In genomic region chr12:13269570-13270390, GRCm38 (mm10) we compare ENCODE assay signal across 8 mouse cellular contexts. TPM values are rescaled to one million over a fixed set of nuclear protein-coding genes. Genes with fewer than 3 reads are reported as not detected.
A peak's percentile ranks its signal among the peaks of the same experiment; 100 is the strongest.
DNase-seq lines count a peak whose midpoint lies in the region; ATAC-seq and TF ChIP-seq lines count a peak whose summit lies in the region.

No protein-coding gene starts in this region.

- peak overlapping the region; percentile 74 for H3K4me2 ChIP-seq in forebrain, embryonic 13.5 days
- peak overlapping the region; percentile 86 for H3K4me2 ChIP-seq in liver, embryonic 11.5 days
- H3K4me2 ChIP-seq in stomach, postnatal 0 days (replicated peaks; ENCODE audit: low read depth), result peak overlapping the region; percentile 72

- 47% methylated on average over 16 of the region's 16 CpGs for WGBS in forebrain, embryonic 13.5 days
- WGBS in liver, embryonic 11.5 days, result 44% methylated on average over 16 of the region's 16 CpGs
- WGBS in stomach, postnatal 0 days, result 42% methylated on average over 16 of the region's 16 CpGs

- peaks cover 19% of the 10 kb centered on the region for H3K4me1 ChIP-seq in forebrain, embryonic 13.5 days
- H3K4me1 ChIP-seq in liver, embryonic 11.5 days (replicated peaks; ENCODE audit: control insufficient read depth, insufficient read depth, low read length), result peaks cover 9% of the 10 kb centered on the region
- no peaks in the 10 kb centered on the region for H3K4me1 ChIP-seq in stomach, postnatal 0 days (replicated peaks; ENCODE audit: control insufficient read depth, insufficient read depth)

- no peak for DNase-seq in frontal cortex, adult 2 months (ENCODE audit: extremely low spot score in 1 of 2, low spot score in 1 of 2)
- peak; percentile 10 for DNase-seq in ES-CJ7 (ENCODE audit: low read depth, low spot score)
- no peak for DNase-seq in liver, embryonic 11.5 days (ENCODE audit: low spot score)
- DNase-seq in stomach, postnatal 0 days (ENCODE audit: low spot score), result no peak
- DNase-seq in gastrocnemius, postnatal 25 days, result no peak

- no peak overlapping the region for H3K27ac ChIP-seq in forebrain, embryonic 13.5 days
- no peak overlapping the region for H3K27ac ChIP-seq in liver, embryonic 11.5 days (ENCODE audit: low read depth, low read length)
- no peak overlapping the region for H3K27ac ChIP-seq in stomach, postnatal 0 days (replicated peaks)

- no peaks in the 10 kb centered on the region for H3K9me3 ChIP-seq in forebrain, embryonic 13.5 days (replicated peaks)
- H3K9me3 ChIP-seq in liver, embryonic 11.5 days (ENCODE audit: control insufficient read depth, low read length), result no peaks in the 10 kb centered on the region
- no peaks in the 10 kb centered on the region for H3K9me3 ChIP-seq in stomach, postnatal 0 days (ENCODE audit: control insufficient read depth, low read length)

- peak overlapping the region; percentile 86 for H3K4me3 ChIP-seq in forebrain, embryonic 13.5 days
- peak overlapping the region; percentile 72 for H3K4me3 ChIP-seq in liver, embryonic 11.5 days (ENCODE audit: low read depth, low read length)
- peak overlapping the region; percentile 95 for H3K4me3 ChIP-seq in stomach, postnatal 0 days (ENCODE audit: low read depth, low read length)

- H3K36me3 ChIP-seq in forebrain, embryonic 13.5 days (ENCODE audit: poor library complexity, severe bottlenecking), result peaks cover 4% of the 10 kb centered on the region; the same call in 1 of the 2 replicates
- no peaks in the 10 kb centered on the region; the same call in 1 of the 2 replicates for H3K36me3 ChIP-seq in liver, embryonic 11.5 days (ENCODE audit: control insufficient read depth, insufficient read depth, low read length)
- no peaks in the 10 kb centered on the region for H3K36me3 ChIP-seq in stomach, postnatal 0 days (ENCODE audit: control insufficient read depth, insufficient read depth, low read length)

- TF ChIP-seq CTCF in stomach, postnatal 0 days (IDR thresholded peaks at IDR 0.05; ENCODE audit: low read depth), result no peak

- H3K9ac ChIP-seq in forebrain, embryonic 13.5 days, result peak overlapping the region; percentile 80
- peak overlapping the region; percentile 75 for H3K9ac ChIP-seq in liver, embryonic 11.5 days (ENCODE audit: low read depth, low read length)
- H3K9ac ChIP-seq in stomach, postnatal 0 days (ENCODE audit: low read length), result peak overlapping the region; percentile 80

- TF ChIP-seq EP300 in stomach, postnatal 0 days (optimal IDR thresholded peaks at IDR 0.05), result no peak

- peak; percentile 43; the same call in 1 of the 2 replicates for ATAC-seq in frontal cortex, adult (ENCODE audit: low TSS enrichment)
- ATAC-seq in forebrain, embryonic 13.5 days, result peak; percentile 52
- peak; percentile 57 for ATAC-seq in liver, embryonic 11.5 days (replicated peaks; ENCODE audit: low FRiP score)
- peak; percentile 39 for ATAC-seq in stomach, postnatal 0 days (ENCODE audit: low FRiP score, low TSS enrichment)
- ATAC-seq in activated CD4-positive, CD25-positive, alpha-beta regulatory T cell, adult 4 months, result no peak

- no peaks in the 10 kb centered on the region for H3K27me3 ChIP-seq in forebrain, embryonic 13.5 days
- H3K27me3 ChIP-seq in liver, embryonic 11.5 days (replicated peaks; ENCODE audit: control insufficient read depth, insufficient read depth, low read length), result no peaks in the 10 kb centered on the region
- no peaks in the 10 kb centered on the region for H3K27me3 ChIP-seq in stomach, postnatal 0 days (ENCODE audit: control insufficient read depth, insufficient read depth, low read length)

RNA-seq across cellular contexts. Expression of gene Nbas, which starts 0.8 kb away (rescaled TPM):
- 22.8 and 24.0 TPM in 2 replicates for polyA plus RNA-seq in frontal cortex, adult 2 months (2012; rRNA removed)
- polyA plus RNA-seq in forebrain, embryonic 13.5 days (2015; fragmentation: Nextera tagmentation; extraction: Ambion mirVana), result 10.5 and 13.1 TPM in 2 replicates
- 13.3 and 13.6 TPM in 2 replicates for polyA plus RNA-seq in liver, embryonic 11.5 days (2014; fragmentation: Nextera tagmentation; extraction: Ambion mirVana)
- polyA plus RNA-seq in stomach, postnatal 0 days (2015; fragmentation: Nextera tagmentation; extraction: Ambion mirVana), result 9.1 and 11.5 TPM in 2 replicates
- 10 to 100 TPM in 1 of 2 experiments, 1 to 10 TPM in 1; 9.4 to 13.6 TPM for polyA plus RNA-seq in activated CD4-positive, CD25-positive, alpha-beta regulatory T cell, adult 4 months (2017; shearing (Covaris generic))
- 10 to 100 TPM; 15.8 to 17.2 TPM for total RNA-seq in gastrocnemius, postnatal 25 days (2021)

RNA-seq across cellular contexts. Expression of gene Ddx1, which starts 20.8 kb away (rescaled TPM):
- 63.3 and 82.9 TPM in 2 replicates for polyA plus RNA-seq in frontal cortex, adult 2 months (2012; rRNA removed)
- 145 and 158 TPM in 2 replicates for polyA plus RNA-seq in forebrain, embryonic 13.5 days (2015; fragmentation: Nextera tagmentation; extraction: Ambion mirVana)
- 158 and 196 TPM in 2 replicates for polyA plus RNA-seq in liver, embryonic 11.5 days (2014; fragmentation: Nextera tagmentation; extraction: Ambion mirVana)
- 61.3 and 62.4 TPM in 2 replicates for polyA plus RNA-seq in stomach, postnatal 0 days (2015; fragmentation: Nextera tagmentation; extraction: Ambion mirVana)
- 10 to 100 TPM; 84.3 to 91.8 TPM for polyA plus RNA-seq in activated CD4-positive, CD25-positive, alpha-beta regulatory T cell, adult 4 months (2017; shearing (Covaris generic))
- 100 to 1,000 TPM in 1 of 2 experiments, 10 to 100 TPM in 1; 99.4 to 101 TPM for total RNA-seq in gastrocnemius, postnatal 25 days (2021)
